Mouse (Mus musculus): Measurements from ENCODE around the gene C730034F03Rik.

The C730034F03Rik gene

DNA sequence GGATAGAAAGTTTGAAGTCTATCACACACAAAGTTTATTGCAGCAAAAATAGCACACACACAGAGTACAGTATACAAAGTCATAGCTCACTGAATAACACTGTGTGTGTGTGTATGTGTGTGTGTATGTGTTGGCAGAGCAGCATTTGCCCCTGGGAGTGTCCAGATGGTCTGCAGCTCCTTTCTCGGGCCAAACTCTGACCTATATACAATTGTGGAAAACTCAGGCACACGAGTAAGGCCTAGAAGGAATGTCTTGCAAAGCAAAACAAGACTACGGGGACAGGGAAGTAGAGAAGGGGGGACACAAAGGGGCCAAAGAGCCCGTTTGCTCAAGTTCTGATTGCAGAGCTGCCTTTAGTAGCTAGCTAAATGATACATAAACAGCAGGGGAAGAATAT lies 3.6 kb downstream of the C730034F03Rik start:
- DNase-seq = no peak

DNA sequence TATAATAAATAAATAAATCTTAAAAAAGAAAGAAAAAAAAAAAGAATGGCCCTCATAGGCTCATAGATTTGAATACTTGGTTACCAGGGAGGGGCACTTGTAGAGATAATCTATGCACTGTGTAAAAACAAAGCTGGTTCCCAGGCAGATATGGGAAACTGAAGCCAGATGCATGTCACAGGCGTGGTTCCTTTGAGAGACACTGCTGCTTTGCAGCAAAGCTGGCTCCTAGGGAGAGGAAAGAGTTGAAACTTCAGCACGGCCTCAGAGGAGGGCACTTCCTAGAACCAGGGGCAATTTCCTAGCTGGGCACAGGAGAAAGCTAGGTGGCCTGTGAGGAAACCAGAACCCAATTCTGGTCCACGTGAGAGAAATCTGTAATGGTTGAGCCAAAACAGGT lies 4.7 kb downstream of the C730034F03Rik start:
- DNase-seq = no peak

DNA sequence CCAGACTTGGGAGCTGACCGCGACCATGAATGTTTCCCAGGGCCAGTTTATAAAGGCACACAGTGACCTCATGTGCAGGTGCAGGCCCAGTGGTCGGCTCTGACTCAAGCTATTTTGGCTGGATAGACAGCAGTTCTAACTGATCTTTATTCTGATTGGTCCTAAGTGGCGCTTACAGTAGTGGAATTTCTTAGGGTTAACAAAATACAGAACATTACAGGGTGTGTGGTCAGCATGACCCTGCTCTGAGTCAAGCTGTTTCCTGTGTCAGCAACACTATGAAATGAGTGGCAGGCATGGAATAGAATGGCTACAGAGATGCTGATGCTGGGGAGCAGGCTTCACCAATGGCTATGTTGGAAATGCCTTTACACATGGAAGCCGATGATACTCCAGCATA lies 6.5 kb downstream of the C730034F03Rik start:
- DNase-seq = no peak

DNA sequence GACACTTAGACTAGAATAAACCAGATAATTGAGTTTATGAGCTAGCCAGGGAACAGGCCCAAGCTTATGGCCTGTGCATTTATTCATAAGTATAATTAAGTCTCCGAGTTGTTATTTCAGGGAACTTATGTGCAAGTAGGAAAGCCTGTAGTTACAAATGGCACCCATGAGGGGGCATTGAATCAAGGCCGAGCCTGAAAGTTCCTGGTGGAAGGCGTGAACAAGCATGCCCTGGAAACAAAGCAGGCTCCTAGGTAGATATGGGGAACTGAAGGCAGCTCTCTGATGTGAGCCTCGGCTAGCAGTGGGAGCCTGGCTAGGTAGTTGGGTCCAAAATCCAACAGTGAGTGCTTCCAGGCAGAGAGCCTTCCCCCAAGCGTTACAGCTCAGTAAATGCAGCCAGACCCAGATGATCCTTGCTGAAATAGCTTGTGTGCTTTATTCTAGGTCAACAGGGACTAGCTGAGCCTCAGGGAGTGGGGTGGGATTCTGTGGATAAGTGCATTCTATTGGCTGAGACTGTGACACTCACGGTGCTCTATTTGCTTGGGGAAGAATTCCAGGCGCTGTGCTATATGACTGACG lies 13.2 kb downstream of the C730034F03Rik start:
- DNase-seq = no peak

DNA sequence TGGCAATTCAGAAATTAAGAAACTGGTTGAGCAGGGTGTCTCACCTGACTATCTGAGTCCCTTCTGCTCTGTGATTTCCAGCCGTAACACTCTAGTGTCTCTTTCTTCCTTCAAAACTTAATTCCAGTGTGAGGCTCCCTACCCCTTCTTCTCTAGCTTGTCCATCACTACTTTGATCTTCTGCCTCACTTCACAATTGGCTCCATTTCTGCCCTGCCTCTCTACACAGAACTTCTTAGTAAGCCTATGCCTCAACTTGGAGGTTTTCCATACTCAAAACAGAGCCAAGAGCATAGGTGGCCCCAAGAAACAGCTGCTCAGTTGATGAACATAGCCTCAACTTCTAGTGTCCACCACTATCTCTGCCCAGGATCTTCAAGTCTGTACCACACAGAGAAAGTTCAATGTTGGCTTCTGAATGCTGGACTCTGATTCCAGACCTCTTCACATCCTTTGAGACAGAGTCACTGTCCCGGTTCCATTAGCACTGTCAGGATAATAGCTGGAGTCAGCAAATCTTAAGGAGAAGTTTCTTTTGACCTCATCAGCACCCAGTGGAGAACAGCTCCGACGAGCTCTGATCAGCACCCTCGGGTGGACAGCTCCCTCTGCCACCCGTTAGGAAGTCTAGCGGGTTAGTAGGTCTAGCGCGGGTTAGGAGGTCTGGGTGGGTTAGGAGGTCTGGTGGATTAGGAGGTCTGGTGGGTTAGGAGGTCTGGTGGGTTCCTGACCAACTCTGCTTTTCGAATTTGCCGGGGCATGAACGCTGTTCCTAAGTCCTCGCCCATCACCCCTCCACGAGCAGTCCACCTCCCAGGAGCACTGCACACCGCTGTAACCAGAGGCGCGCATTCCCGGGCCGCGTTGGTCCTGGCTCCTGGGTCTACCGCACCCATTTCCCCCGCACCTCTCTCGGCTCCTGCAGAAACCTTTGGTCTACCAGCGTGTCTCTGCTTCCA lies 23.8 kb downstream of the C730034F03Rik start:
- no peak for DNase-seq

DNA sequence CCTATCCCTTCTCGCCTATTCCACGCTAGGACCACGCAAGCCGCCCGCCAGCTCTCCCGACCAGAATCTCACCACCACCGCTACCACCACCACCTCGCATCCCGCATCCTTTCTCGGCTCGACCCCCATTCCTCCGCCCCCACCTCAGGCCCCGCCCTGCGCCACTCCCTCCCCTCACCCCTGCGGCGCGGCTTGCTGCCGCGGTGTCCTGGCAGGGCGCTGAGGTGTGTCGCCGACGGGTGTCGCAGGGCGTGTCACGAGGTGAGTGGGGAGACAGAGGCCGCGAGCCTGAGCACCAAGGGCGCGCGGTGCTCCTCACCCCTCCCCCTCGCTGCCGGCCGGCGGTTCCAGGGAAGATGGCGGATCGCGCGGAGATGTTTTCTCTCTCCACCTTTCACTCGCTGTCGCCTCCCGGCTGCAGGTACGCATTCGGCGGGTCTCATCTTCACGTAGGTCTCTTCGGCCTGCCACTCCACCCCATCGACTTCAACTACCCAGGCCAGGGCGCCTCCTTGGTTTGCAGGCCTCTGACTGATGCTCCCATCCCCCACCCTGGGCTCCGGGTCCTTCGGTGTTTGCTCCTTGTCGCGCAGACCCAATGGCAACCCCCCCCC lies 24.6 kb downstream of the C730034F03Rik start, which contains the start of gene Mapk8ip2:
TSS of gene Mapk8ip2 (plus strand) at position 49 of the 614 bp plus-strand sequence.
- DNase-seq = peak; percentile 73

DNA sequence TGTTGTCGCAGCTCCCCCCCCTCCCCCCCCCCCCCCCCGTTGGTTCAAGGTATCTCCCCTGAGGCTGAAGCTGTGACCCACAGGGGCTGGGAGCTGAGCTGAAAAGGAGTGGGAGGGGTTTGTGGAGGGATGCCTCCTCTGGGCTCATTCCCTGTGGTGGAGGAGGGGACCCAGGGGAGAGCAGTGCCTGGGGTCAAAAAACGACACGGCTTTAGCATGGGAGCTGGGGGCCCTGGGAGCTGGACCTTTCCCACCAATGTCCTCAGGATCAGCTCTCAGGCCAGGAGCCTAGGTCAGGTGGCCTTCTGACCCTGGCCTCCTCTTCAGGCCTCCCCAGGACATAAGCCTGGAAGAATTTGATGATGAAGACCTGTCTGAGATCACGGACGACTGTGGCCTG lies 25.5 kb downstream of the C730034F03Rik start:
- no peak for DNase-seq

DNA sequence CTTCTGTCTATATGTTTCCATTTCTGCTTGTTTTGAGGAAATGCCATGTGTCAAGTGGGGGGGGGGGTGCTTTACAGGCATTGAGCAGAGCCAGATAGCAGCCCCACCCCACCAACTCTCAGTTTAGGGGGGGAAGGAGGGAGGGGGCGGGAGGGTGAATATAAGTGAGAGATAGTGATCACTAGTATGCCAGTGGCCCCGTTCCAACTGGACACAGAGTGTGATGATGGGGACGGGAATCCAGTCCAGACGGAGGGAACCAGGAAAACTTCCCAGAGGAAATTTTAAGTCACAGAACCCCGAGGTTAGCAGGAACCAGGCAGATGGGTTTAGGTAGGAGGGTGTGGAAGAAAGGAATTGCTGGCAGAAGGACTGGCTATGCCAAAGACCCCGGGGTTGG lies 26.3 kb downstream of the C730034F03Rik start:
- no peak for DNase-seq

DNA sequence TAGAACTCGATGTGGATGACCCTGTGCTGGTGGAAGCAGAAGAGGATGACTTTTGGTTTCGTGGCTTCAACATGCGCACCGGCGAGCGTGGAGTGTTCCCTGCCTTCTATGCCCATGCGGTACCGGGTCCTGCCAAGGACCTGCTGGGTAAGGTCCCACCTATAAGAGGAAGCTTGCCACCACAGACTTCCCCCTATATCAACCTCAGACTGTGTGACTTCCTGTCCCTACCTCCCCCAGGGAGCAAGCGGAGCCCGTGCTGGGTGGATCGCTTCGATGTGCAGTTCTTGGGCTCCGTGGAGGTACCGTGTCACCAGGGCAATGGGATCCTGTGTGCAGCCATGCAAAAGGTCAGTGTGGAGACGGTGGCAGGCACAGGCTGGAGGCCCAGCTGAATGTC lies 29.6 kb downstream of the C730034F03Rik start:
- no peak for DNase-seq

DNA sequence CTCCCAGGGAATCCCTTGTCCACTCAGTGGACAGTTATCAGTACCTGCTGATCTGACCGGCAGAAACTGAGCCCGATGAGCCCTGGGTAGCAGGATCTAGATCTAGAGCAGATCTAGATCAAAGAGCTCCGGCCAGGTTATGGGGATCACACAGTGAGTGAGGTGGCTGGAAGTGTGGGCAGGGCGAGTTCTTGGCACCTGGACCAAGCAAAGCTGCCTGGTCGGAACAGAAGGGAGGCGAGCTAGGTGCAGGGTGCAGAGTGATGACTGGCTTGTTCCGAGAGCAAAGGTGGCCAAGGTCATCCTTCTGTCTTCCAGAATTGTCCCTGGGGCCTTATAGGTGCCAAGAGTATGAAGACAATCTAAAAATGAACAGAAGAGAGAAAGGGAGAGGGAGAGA lies 30.4 kb downstream of the C730034F03Rik start:
- DNase-seq = no peak

DNA sequence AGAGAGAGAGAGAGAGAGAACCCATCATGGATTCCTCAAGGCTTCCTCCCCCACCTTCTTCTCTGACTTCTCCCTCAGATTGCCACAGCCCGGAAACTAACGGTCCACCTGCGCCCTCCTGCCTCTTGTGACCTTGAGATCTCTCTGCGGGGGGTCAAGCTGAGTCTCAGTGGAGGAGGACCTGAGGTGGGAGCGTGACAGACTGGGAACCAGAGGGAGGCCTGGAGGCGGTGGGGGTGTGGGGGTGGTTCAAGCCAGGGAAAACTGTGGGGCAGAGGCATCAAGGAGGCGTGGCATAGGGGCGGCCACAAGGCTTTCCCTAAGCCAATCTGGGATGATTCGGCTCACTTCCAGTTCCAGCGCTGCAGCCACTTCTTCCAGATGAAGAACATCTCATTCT lies 30.9 kb downstream of the C730034F03Rik start:
- no peak for DNase-seq

DNA sequence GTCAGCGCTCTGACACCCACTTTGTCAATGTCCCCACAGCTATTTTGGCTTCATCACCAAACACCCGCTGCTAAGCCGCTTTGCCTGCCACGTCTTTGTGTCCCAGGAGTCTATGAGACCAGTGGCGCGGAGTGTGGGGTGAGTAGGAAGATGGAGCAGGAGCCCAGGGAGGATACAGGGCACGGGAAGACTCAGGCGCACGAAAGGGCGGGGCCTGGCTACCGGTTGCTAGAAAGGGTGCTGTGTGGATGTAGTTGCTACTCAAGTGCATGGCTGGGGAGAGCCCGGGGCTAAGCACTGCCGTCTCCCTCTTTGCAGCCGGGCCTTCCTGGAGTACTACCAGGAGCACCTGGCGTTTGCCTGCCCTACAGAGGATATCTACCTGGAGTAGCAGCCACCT lies 31.9 kb downstream of the C730034F03Rik start:
- no peak for DNase-seq

DNA sequence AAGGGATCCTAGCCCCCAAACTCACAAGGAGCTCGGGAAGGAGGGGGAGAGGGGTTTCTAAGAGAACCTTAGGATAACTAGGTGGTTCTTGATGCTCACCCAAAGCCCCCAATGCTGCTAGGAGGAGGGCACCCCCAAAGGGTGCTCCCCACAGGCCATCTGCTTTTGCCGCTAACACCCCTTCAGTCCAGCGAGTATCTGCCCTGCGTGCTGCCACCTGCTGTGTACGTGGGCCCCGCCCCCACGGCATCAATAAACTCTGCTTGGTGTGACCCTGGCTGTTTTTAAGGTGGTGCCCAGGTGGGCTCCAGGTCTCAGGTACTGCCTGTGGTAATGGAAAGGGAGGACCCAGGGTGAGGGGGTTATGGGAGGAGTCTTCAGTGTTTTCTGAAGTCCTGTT lies 32.8 kb downstream of the C730034F03Rik start:
- DNase-seq = no peak

DNA sequence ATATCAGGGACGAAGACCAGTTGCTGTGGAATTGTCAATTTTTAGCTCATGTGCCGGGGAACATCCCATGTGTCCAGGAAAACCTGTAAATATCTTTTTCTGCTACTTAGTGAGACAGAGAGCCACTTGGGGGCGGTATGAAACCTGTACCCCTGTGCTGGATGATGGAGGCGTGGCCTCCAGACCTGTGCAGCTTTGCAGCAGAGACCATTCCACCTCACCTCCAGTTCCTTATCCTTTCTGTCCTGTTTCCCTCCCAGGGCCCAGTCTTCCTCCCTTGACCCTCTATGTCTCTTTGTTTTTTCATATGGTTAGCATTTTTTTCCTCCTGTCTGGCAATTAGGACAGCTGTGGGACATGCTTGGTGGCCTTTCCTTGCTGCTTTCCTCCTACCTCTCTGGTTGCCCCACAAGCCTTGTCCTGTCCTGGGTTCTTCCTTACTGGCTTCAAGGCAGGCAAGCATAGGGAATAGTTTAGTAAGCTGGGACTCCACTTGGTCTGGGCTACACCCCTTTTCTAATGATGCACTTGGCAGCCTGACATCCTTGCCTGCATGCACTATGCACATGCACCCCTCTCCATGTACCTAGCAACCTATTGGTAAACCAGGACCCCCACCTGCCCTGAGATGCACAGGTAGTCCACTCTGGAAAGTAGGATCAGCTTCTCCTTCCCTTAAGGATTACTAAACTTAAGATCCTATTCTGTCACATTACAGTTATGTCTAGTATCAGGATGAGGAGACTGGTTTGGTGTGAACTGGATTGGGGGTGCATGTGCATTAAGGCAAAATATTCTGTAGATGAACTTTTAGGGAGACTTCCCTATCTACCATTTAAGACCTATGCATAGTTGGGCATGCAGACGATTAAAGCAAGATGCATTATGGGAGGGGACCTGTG lies 34.2 kb downstream of the C730034F03Rik start:
- no peak for DNase-seq

DNA sequence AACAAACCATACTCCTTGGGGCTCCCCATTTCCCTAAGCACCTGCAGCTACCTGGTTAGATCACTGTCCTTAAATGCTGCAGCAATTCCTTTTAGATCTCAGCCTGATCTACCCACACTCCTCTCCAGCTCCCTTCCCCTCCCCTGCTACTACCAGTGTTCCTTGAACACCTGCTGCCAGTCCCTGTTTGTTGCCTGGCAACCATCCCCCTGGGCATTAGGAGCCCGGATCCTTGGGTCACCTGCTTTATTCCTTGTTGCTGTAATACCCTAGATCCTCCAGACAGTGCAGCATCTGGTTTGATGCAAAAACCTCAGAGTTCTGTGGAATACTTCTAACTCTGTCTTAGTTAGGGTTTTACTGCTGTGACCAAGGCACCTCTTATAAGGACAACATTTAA lies 35.7 kb downstream of the C730034F03Rik start:
- no peak for DNase-seq

DNA sequence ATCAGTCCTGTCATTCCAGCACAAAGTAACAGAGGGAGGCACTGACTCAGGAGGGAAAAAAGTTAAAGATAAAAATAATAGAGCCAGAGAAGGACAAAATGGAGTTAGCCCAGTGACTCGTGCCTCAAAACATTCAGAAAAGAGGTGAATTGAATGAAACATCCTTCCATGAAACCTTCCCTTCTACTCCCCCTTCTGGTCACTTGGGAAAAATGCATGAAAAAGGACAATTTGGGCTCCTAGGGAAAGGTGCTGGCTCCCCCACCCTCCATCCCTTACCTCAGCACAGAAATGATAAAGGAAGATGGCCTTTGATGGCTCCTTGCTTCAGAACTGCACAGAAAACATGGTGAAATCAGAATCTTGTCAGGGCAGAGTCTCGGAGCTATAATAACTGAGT lies 39.2 kb downstream of the C730034F03Rik start:
- no peak for DNase-seq

DNA sequence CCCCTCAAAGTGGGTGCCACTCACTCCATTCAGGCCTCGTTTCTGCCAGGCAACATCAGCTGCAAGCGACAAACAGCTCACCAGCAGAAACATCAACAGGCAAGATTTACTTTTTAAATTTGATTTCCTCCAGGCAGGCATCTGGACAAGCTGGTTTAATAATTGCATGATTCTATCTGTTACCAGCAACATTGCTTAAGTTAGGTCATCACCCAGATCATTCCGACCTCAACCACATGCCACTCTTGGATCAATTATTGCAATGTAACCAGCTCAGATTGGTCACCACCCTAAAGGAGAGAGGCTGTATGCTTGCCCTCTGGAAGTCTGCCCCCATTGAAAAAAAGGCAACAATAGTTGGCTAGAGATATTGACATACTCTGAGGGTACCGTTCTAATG lies 42.1 kb downstream of the C730034F03Rik start:
- DNase-seq = no peak

DNA sequence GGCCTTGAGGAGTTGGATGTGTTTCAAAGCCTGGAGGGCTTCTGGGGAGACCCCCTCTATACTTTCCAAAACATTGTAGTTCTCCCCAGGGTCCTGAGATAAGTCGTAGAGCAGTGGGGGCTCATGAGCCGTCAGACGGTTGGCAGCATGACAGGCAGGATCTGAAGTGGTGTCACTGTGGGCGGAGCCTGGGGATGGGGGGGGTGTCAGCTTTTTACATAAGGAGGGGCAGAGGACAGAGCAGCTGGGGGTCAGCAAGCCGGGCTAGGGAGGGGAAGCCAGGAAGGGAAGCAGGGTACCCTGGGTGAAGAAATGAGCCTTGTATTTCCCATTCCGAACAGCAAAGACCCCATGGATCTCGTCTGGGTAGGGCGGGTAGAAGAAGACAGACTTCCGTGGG lies 44.0 kb downstream of the C730034F03Rik start:
- no peak for DNase-seq

DNA sequence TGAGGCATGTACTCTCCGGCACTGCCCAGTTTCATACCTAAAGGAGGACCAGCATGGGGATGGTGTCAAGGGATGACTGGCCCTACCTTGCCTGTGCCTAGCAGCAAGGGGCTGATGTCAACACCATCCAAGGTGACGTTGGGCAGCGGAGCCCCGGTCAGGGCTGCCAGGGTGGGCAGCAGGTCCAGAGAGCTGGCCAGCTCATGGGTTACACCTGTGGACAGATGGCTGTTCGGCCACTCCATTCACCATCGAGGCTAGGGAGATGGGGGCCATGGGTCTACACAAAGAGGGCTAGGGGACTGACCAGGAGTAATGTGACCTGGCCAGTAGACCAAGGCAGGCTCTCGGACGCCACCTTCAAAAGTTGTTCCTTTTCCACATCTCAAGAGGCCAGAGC lies 44.5 kb downstream of the C730034F03Rik start:
- DNase-seq = no peak

DNA sequence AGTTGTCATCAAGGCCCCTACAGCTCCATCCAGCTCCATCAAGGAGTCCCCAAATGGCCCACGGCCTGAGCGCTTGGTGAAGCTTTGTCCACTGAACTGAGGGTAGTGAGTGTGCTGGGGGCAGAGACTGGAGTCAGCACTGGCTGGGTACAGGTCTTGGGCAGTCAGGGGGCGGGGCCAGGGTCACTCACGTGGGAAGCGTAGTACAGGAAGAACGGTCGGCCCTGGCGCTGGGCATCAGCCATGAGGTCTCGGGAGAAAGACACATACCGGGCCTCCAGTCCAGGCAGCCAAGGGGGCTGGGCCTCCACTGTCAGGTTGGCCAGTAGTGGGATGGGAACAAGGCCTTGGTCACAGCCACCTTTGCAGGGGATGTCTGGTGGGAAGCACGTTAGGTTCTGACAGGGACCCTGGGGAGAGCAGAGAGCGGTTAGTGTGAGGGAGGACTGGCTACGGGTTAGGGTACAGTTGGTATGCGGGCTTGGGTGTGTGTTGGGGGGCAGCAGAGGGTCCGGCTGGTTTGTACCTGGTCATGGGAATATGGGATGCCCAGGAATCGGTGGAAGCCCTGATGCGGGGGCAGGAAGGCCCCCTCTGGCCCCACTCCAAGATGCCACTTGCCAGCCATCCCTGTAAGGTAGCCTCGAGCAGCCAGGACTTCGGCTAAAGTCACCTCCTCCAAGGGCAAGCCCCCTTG lies 45.4 kb downstream of the C730034F03Rik start:
- no peak for DNase-seq

DNA sequence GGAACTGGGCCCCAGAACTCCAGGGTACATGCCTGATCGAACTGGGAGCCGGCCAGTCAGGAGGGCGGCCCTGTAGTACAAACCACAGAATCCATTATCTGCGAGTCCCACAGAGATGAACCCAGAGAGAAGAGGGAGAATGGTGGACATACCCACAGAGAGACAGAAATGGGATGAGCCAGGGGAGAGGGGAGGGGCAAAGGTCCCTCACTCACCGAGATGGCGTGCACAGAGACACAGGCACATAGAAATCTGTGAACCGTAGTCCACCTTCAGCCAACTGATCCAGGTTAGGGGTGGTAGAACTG lies 45.9 kb downstream of the C730034F03Rik start:
- no peak for DNase-seq
